Mouse (Mus musculus): ENCODE measurements at regions not wholly inside any gene's neighbourhood (a gene's known extent, or its start where the extent isn't known, plus 50 kb on each side); places are given as distances from the start of the nearest gene placed in this dataset.
"Not testable (repeated sequence)": the region's sequence is repeated elsewhere in the genome, so short reads cannot be mapped to it uniquely, and the experiment has no call there.

- no peak for ATAC-seq (ENCODE audit: insufficient read depth, low FRiP score, low read depth)
- Histone ChIP-seq H3K9me3 (no peaks in the 10 kb centered on the region), H3K27me3 (replicated peaks) (no peaks in the 10 kb centered on the region; the same call in 1 of the 2 replicates), H3K4me1 (peaks cover 11% of the 10 kb centered on the region), H3K4me3 (replicated peaks) (no peak overlapping the region), H3K27ac (no peak overlapping the region), H3K4me2 (no peak overlapping the region), H3K36me3 (no peaks in the 10 kb centered on the region), H3K9ac (no peak overlapping the region)
- 58% methylated on average over 6 of the region's 6 CpGs for WGBS
Measured at GRCm38 (mm10) chr5:148798541-148798940, 130.6 kb downstream of the Katnal1 start.

GRCm38 (mm10) chr5:148796072-148796471, 133.0 kb downstream of the Katnal1 start:
- no peak overlapping the region for H3K27ac ChIP-seq
- H3K4me2 ChIP-seq: no peak overlapping the region
- 10% methylated on average over 4 of the region's 4 CpGs for WGBS
- H3K9ac ChIP-seq: no peak overlapping the region
- H3K4me1 ChIP-seq: peaks cover 8% of the 10 kb centered on the region; the same call in 1 of the 2 replicates
- ATAC-seq (ENCODE audit: insufficient read depth, low FRiP score, low read depth): no peak
- H3K36me3 ChIP-seq: no peaks in the 10 kb centered on the region
- H3K4me3 ChIP-seq (replicated peaks): no peak overlapping the region
- no peaks in the 10 kb centered on the region for H3K9me3 ChIP-seq
- H3K27me3 ChIP-seq (replicated peaks): no peaks in the 10 kb centered on the region

GRCm38 (mm10) chr5:148794465-148794864, 134.7 kb downstream of the Katnal1 start:
- Histone ChIP-seq H3K4me2 (no peak overlapping the region), H3K9me3 (no peaks in the 10 kb centered on the region), H3K4me3 (replicated peaks) (no peak overlapping the region), H3K27me3 (replicated peaks) (no peaks in the 10 kb centered on the region), H3K36me3 (no peaks in the 10 kb centered on the region), H3K9ac (no peak overlapping the region), H3K4me1 (peaks cover 8% of the 10 kb centered on the region; the same call in 1 of the 2 replicates), H3K27ac (no peak overlapping the region)
- WGBS: 34% methylated on average over 15 of the region's 15 CpGs
- ATAC-seq (ENCODE audit: insufficient read depth, low FRiP score, low read depth): peak; percentile 44; the same call in 1 of the 2 replicates

GRCm38 (mm10) chr5:148792736-148793440, 136.2 kb downstream of the Katnal1 start:
- WGBS: 12% methylated on average over 14 of the region's 14 CpGs
- H3K4me3 ChIP-seq (replicated peaks): no peak overlapping the region
- no peak for ATAC-seq (ENCODE audit: insufficient read depth, low FRiP score, low read depth)
- H3K36me3 ChIP-seq: no peaks in the 10 kb centered on the region
- no peak overlapping the region for H3K9ac ChIP-seq
- H3K27me3 ChIP-seq (replicated peaks): no peaks in the 10 kb centered on the region
- peaks cover 8% of the 10 kb centered on the region; the same call in 1 of the 2 replicates for H3K4me1 ChIP-seq
- H3K4me2 ChIP-seq: peak overlapping the region; percentile 20; the same call in 1 of the 2 replicates
- H3K27ac ChIP-seq: no peak overlapping the region
- no peaks in the 10 kb centered on the region for H3K9me3 ChIP-seq

- WGBS: 52% methylated on average over 6 of the region's 6 CpGs
- Histone ChIP-seq H3K4me2 (no peak overlapping the region), H3K36me3 (no peaks in the 10 kb centered on the region), H3K4me1 (peaks cover 11% of the 10 kb centered on the region; the same call in 1 of the 2 replicates), H3K27me3 (replicated peaks) (no peaks in the 10 kb centered on the region), H3K9ac (no peak overlapping the region), H3K27ac (no peak overlapping the region), H3K9me3 (no peaks in the 10 kb centered on the region), H3K4me3 (replicated peaks) (no peak overlapping the region)
- no peak for ATAC-seq (ENCODE audit: insufficient read depth, low FRiP score, low read depth)
Measured at GRCm38 (mm10) chr5:148791651-148792050, 137.5 kb downstream of the Katnal1 start.

GRCm38 (mm10) chr5:148790343-148790742, 138.8 kb downstream of the Katnal1 start:
- not testable (repeated sequence) for H3K36me3 ChIP-seq; H3K27ac ChIP-seq; H3K9ac ChIP-seq; H3K9me3 ChIP-seq; H3K4me2 ChIP-seq; H3K4me1 ChIP-seq; ATAC-seq (ENCODE audit: insufficient read depth, low FRiP score, low read depth); H3K27me3 ChIP-seq (replicated peaks); H3K4me3 ChIP-seq (replicated peaks)
- WGBS: 79% methylated on average over 6 of the region's 6 CpGs

GRCm38 (mm10) chr5:148789823-148790222, 139.3 kb downstream of the Katnal1 start:
- Histone ChIP-seq H3K4me1 (peaks cover 5% of the 10 kb centered on the region; the same call in 1 of the 2 replicates), H3K9me3 (no peaks in the 10 kb centered on the region), H3K9ac (no peak overlapping the region), H3K4me2 (no peak overlapping the region), H3K27ac (no peak overlapping the region), H3K27me3 (replicated peaks) (no peaks in the 10 kb centered on the region), H3K4me3 (replicated peaks) (no peak overlapping the region), H3K36me3 (no peaks in the 10 kb centered on the region)
- 74% methylated on average over 5 of the region's 5 CpGs for WGBS
- no peak for ATAC-seq (ENCODE audit: insufficient read depth, low FRiP score, low read depth)

GRCm38 (mm10) chr5:148789147-148789566, 140.0 kb downstream of the Katnal1 start:
- Histone ChIP-seq H3K36me3 (no peaks in the 10 kb centered on the region), H3K9me3 (no peaks in the 10 kb centered on the region), H3K27me3 (replicated peaks) (no peaks in the 10 kb centered on the region), H3K4me2 (no peak overlapping the region), H3K27ac (no peak overlapping the region), H3K4me1 (peaks cover 5% of the 10 kb centered on the region; the same call in 1 of the 2 replicates), H3K4me3 (replicated peaks) (no peak overlapping the region), H3K9ac (no peak overlapping the region)
- ATAC-seq (ENCODE audit: insufficient read depth, low FRiP score, low read depth): peak; percentile 65; the same call in 1 of the 2 replicates
- 27% methylated on average over 6 of the region's 6 CpGs for WGBS

GRCm38 (mm10) chr5:148788690-148789089, 140.4 kb downstream of the Katnal1 start:
- H3K9ac ChIP-seq: no peak overlapping the region
- H3K4me3 ChIP-seq (replicated peaks): no peak overlapping the region
- H3K36me3 ChIP-seq: no peaks in the 10 kb centered on the region
- H3K27me3 ChIP-seq (replicated peaks): no peaks in the 10 kb centered on the region
- no peak for ATAC-seq (ENCODE audit: insufficient read depth, low FRiP score, low read depth)
- H3K4me1 ChIP-seq: peaks cover 5% of the 10 kb centered on the region; the same call in 1 of the 2 replicates
- H3K9me3 ChIP-seq: no peaks in the 10 kb centered on the region
- H3K27ac ChIP-seq: no peak overlapping the region
- H3K4me2 ChIP-seq: no peak overlapping the region
- WGBS: 85% methylated on average over 8 of the region's 8 CpGs

- H3K4me1 ChIP-seq: peaks cover 5% of the 10 kb centered on the region; the same call in 1 of the 2 replicates
Measured at GRCm38 (mm10) chr5:148787270-148787669, 141.8 kb downstream of the Katnal1 start.

GRCm38 (mm10) chr5:148781076-148781475, 148.0 kb downstream of the Katnal1 start:
- H3K4me1 ChIP-seq; H3K27ac ChIP-seq; H3K9ac ChIP-seq; ATAC-seq (ENCODE audit: insufficient read depth, low FRiP score, low read depth); H3K27me3 ChIP-seq (replicated peaks); H3K9me3 ChIP-seq; H3K36me3 ChIP-seq; H3K4me3 ChIP-seq (replicated peaks); H3K4me2 ChIP-seq: not testable (repeated sequence)
- WGBS: 50% methylated on average over 6 of the region's 6 CpGs

More at GRCm38 (mm10) chr5:148787270-148787669, 141.8 kb downstream of the Katnal1 start:
- peak; percentile 82 for ATAC-seq (ENCODE audit: insufficient read depth, low FRiP score, low read depth)
- no peak overlapping the region for H3K4me3 ChIP-seq (replicated peaks)
- peak overlapping the region; percentile 48 for H3K27ac ChIP-seq
- no peak overlapping the region for H3K9ac ChIP-seq
- 13% methylated on average over 8 of the region's 8 CpGs for WGBS
- no peaks in the 10 kb centered on the region for H3K36me3 ChIP-seq
- H3K4me2 ChIP-seq: peak overlapping the region; percentile 34
- H3K9me3 ChIP-seq: no peaks in the 10 kb centered on the region
- H3K27me3 ChIP-seq (replicated peaks): no peaks in the 10 kb centered on the region

- H3K27ac ChIP-seq: no peak overlapping the region
- 68% methylated on average over 20 of the region's 20 CpGs for WGBS
- H3K9me3 ChIP-seq: no peaks in the 10 kb centered on the region
- H3K36me3 ChIP-seq: no peaks in the 10 kb centered on the region
- H3K27me3 ChIP-seq (replicated peaks): no peaks in the 10 kb centered on the region
- H3K4me1 ChIP-seq: no peaks in the 10 kb centered on the region
- H3K4me3 ChIP-seq (replicated peaks): no peak overlapping the region
- H3K4me2 ChIP-seq: no peak overlapping the region
- no peak overlapping the region for H3K9ac ChIP-seq
- no peak for ATAC-seq (ENCODE audit: insufficient read depth, low FRiP score, low read depth)
Measured at GRCm38 (mm10) chr5:148776796-148777659, 152.1 kb downstream of the Katnal1 start.
